Comparison of ENCODE assay signal across 14 mouse cellular contexts in the genomic region with DNA sequence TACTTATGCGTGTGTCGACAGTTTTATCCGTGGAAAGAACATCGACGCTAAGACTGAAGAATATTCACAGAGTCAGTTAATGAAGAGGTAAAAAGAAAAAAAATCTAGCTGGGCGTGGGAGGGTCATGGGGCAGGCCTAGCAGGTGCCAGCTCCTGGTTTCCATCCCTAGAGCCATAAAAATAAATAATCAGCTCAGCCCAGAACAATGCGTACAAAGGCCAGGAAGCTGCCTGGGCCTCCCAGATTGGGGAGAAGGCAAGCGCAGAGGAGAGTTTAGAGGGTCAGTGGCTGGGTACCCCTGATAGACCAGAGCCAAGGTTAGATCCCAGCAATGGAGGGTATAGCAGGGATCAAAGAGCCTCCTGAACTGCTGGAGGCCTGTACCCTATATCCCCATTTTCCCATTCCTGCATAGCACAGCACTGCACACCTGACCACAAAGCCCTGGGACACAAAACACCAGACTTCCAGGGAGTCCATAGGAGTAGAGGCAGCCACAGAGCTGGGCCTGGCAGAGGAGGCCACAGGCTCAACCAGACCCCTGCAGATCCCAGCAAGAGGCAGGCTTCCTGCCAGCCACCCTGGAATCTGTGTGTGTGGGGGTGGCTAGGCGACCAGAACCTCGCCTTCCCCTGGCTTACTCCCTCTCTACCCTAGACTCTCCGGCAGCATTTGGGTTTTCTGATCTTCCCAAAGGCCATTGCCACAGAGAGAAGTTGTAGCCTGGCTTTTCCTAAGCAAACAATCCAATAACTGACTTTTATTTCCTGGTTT. TPM values are rescaled to one million over a fixed set of nuclear protein-coding genes. Genes with fewer than 3 reads are reported as not detected.
DNase-seq lines count a peak whose midpoint lies in the region; ATAC-seq and TF ChIP-seq lines count a peak whose summit lies in the region.
"Had no signal": no experiment of that assay in that cellular context is flagged by ENCODE, and none has a peak within 500 bp of the region (broad histone marks: within the 10 kb centered on the region; RNA-seq: fewer than 3 reads in every experiment).

No protein-coding gene starts in this region.

- whole genome bisulfite sequencing in heart, embryonic 14.5 days = 60% methylated on average over 11 of the region's 11 CpGs
- WGBS in midbrain, embryonic 14.5 days = 83% methylated on average over 11 of the region's 11 CpGs
- 78% methylated on average over 11 of the region's 11 CpGs for WGBS in midbrain, embryonic 13.5 days
- 51% methylated on average over 11 of the region's 11 CpGs for WGBS in kidney, adult 2 months
- WGBS in stomach, embryonic 15.5 days = 60% methylated on average over 11 of the region's 11 CpGs

- no peak for TF ChIP-seq CTCF in kidney, adult 2 months (conservative IDR thresholded peaks at IDR 0.05; ENCODE audit: insufficient read depth, insufficient read length, low read depth, low read length)

- H3K27me3 ChIP-seq in heart, embryonic 14.5 days (ENCODE audit: control insufficient read depth, insufficient read depth, low read length) = peaks cover 33% of the 10 kb centered on the region
- peaks cover 26% of the 10 kb centered on the region for H3K27me3 ChIP-seq in midbrain, embryonic 14.5 days (ENCODE audit: control insufficient read depth, insufficient read depth, low read length)
- peaks cover 41% of the 10 kb centered on the region for H3K27me3 ChIP-seq in midbrain, embryonic 13.5 days
- H3K27me3 ChIP-seq in kidney, adult 2 months (replicated peaks; ENCODE audit: control insufficient read depth, insufficient read depth, low read length) = no peaks in the 10 kb centered on the region
- peaks cover 20% of the 10 kb centered on the region for H3K27me3 ChIP-seq in stomach, embryonic 15.5 days (replicated peaks)

- peak overlapping the region; percentile 12 to 44; a peak in 2 of 4 replicates for H3K27ac ChIP-seq in heart, embryonic 14.5 days (replicated peaks in 1 of 2; ENCODE audit: control insufficient read depth in 1 of 2, insufficient read depth in 1 of 2, low read depth in 2 of 2, low read length in 2 of 2)
- H3K27ac ChIP-seq in midbrain, embryonic 14.5 days (replicated peaks; ENCODE audit: low read depth, low read length) = 0 out of 2 replicates have a peak overlapping the region, but pooled peaks have one; percentile 37
- no peak overlapping the region for H3K27ac ChIP-seq in midbrain, embryonic 13.5 days
- H3K27ac ChIP-seq in kidney, adult 2 months (ENCODE audit: insufficient read depth, low read depth, low read length) = peak overlapping the region; percentile 96
- peak overlapping the region; percentile 89 for H3K27ac ChIP-seq in stomach, embryonic 15.5 days
- H3K27ac ChIP-seq: embryonic facial prominence, embryonic 10.5 days; forebrain, embryonic 10.5 days had no signal

- H3K4me3 ChIP-seq in heart, embryonic 14.5 days (ENCODE audit: control insufficient read depth in 1 of 2, insufficient read depth in 1 of 2, low read depth in 1 of 2, low read length in 2 of 2) = no peak overlapping the region
- H3K4me3 ChIP-seq in midbrain, embryonic 14.5 days (replicated peaks; ENCODE audit: low read depth, low read length) = no peak overlapping the region
- H3K4me3 ChIP-seq in midbrain, embryonic 13.5 days (replicated peaks) = no peak overlapping the region
- H3K4me3 ChIP-seq in kidney, adult 2 months (ENCODE audit: insufficient read depth, low read depth, low read length) = no peak overlapping the region
- H3K4me3 ChIP-seq in stomach, embryonic 15.5 days (replicated peaks) = no peak overlapping the region
- H3K4me3 ChIP-seq: embryonic facial prominence, embryonic 10.5 days; forebrain, embryonic 10.5 days; megakaryocyte, embryonic 14.5 days had no signal

- peaks cover 12 to 14% of the 10 kb centered on the region in 2 experiments for H3K4me1 ChIP-seq in heart, embryonic 14.5 days (ENCODE audit: control insufficient read depth in 2 of 2, insufficient read depth in 2 of 2, low read length in 2 of 2)
- H3K4me1 ChIP-seq in midbrain, embryonic 14.5 days (ENCODE audit: control insufficient read depth, insufficient read depth, low read length) = 0 out of 2 replicates have a peak, but pooled peaks cover 5% of the 10 kb centered on the region
- H3K4me1 ChIP-seq in midbrain, embryonic 13.5 days (replicated peaks) = peaks cover 11% of the 10 kb centered on the region
- peaks cover 28% of the 10 kb centered on the region for H3K4me1 ChIP-seq in kidney, adult 2 months (ENCODE audit: control insufficient read depth, insufficient read depth, low read length)
- H3K4me1 ChIP-seq in stomach, embryonic 15.5 days = peaks cover 12% of the 10 kb centered on the region; the same call in 1 of the 2 replicates

- no peak overlapping the region for H3K4me2 ChIP-seq in heart, embryonic 14.5 days (ENCODE audit: low read length)
- no peak overlapping the region for H3K4me2 ChIP-seq in midbrain, embryonic 14.5 days (ENCODE audit: low read length)
- no peak overlapping the region for H3K4me2 ChIP-seq in midbrain, embryonic 13.5 days (replicated peaks)
- no peak overlapping the region for H3K4me2 ChIP-seq in stomach, embryonic 15.5 days
- H3K4me2 ChIP-seq: liver, embryonic 11.5 days had no signal

- TF ChIP-seq POLR2A in kidney, adult 2 months (IDR thresholded peaks at IDR 0.05; ENCODE audit: low read depth, low read length) = no peak

- H3K9me3 ChIP-seq in heart, embryonic 14.5 days (ENCODE audit: control insufficient read depth, low read length) = no peaks in the 10 kb centered on the region
- no peaks in the 10 kb centered on the region for H3K9me3 ChIP-seq in midbrain, embryonic 14.5 days (ENCODE audit: control insufficient read depth, low read length)
- no peaks in the 10 kb centered on the region for H3K9me3 ChIP-seq in midbrain, embryonic 13.5 days
- no peaks in the 10 kb centered on the region for H3K9me3 ChIP-seq in stomach, embryonic 15.5 days
- H3K9me3 ChIP-seq: embryonic facial prominence, embryonic 10.5 days; forebrain, embryonic 10.5 days; megakaryocyte, embryonic 14.5 days had no signal

- DNase-seq in heart, postnatal 4 days = no peak
- DNase-seq in midbrain, embryonic 14.5 days = no peak
- peak; percentile 86 for DNase-seq in kidney, adult 2 months
- DNase-seq in spleen, adult 18-20 months = no peak
- no peak for DNase-seq in gastrocnemius, postnatal 36 days
- DNase-seq: cerebellum, adult 11 months had no signal

- intact Hi-C loops in gastrocnemius, postnatal 36 days (cut with DNase I) = no loop called here

- ATAC-seq in heart, embryonic 14.5 days (ENCODE audit: insufficient number of reproducible peaks, insufficient read depth, low FRiP score, low read depth) = no peak
- ATAC-seq in midbrain, embryonic 14.5 days (ENCODE audit: low FRiP score, low TSS enrichment) = no peak
- ATAC-seq in midbrain, embryonic 13.5 days = no peak
- ATAC-seq in stomach, embryonic 15.5 days (ENCODE audit: insufficient read depth, low FRiP score, low read depth) = peak; percentile 25; the same call in 1 of the 2 replicates
- ATAC-seq: hindbrain, embryonic 16.5 days had no signal

- H3K9ac ChIP-seq in heart, embryonic 14.5 days (ENCODE audit: low read length) = no peak overlapping the region
- no peak overlapping the region for H3K9ac ChIP-seq in midbrain, embryonic 14.5 days (replicated peaks; ENCODE audit: low read length)
- H3K9ac ChIP-seq in midbrain, embryonic 13.5 days (replicated peaks) = no peak overlapping the region; the same call in 1 of the 2 replicates
- H3K9ac ChIP-seq in stomach, embryonic 15.5 days = no peak overlapping the region

- H3K36me3 ChIP-seq in heart, embryonic 14.5 days (ENCODE audit: control insufficient read depth, insufficient read depth, low read length) = no peaks in the 10 kb centered on the region
- H3K36me3 ChIP-seq in midbrain, embryonic 14.5 days (ENCODE audit: control insufficient read depth, insufficient read depth, low read length) = no peaks in the 10 kb centered on the region
- H3K36me3 ChIP-seq in midbrain, embryonic 13.5 days = no peaks in the 10 kb centered on the region
- no peaks in the 10 kb centered on the region for H3K36me3 ChIP-seq in kidney, adult 2 months (ENCODE audit: control insufficient read depth, insufficient read depth, low read length)
- H3K36me3 ChIP-seq in stomach, embryonic 15.5 days = no peaks in the 10 kb centered on the region
- H3K36me3 ChIP-seq: embryonic facial prominence, embryonic 10.5 days; forebrain, embryonic 10.5 days had no signal

RNA-seq across cellular contexts. Expression of a gene that starts 3.2 kb away (rescaled TPM):
- polyA plus RNA-seq in heart, embryonic 14.5 days (2014; fragmentation: Nextera tagmentation; extraction: Ambion mirVana) = 0.72 and 0.93 TPM in 2 replicates
- not detected for total RNA-seq in heart, postnatal 4 days (2021)
- 2.5 and 2.8 TPM in 2 replicates for polyA plus RNA-seq in midbrain, embryonic 14.5 days (2014; fragmentation: Nextera tagmentation; extraction: Ambion mirVana)
- polyA plus RNA-seq in midbrain, embryonic 13.5 days (2015; fragmentation: Nextera tagmentation; extraction: Ambion mirVana) = 3.0 and 3.8 TPM in 2 replicates
- 24.2 and 28.8 TPM in 2 replicates for polyA plus RNA-seq in kidney, adult 2 months (2012; rRNA removed)
- polyA plus RNA-seq in stomach, embryonic 15.5 days (2015; fragmentation: Nextera tagmentation; extraction: Ambion mirVana) = 35.2 and 37.4 TPM in 2 replicates
- total RNA-seq in gastrocnemius, postnatal 36 days (2021) = under 1 TPM in 1 of 2 experiments, not detected in 1; 0.15 TPM
